Mouse (Mus musculus) heart, postnatal 36 days (tissue): ENCODE measurements around the gene Cfd. TPM values are rescaled to one million over a fixed set of nuclear protein-coding genes. Genes with fewer than 3 reads are reported as not detected.

ENCODE experiments used
- DNase-seq, 2 experiments: peaks; one replicate each; pipeline ENCODE4 v3.0.0; 2021 to 2022
- intact Hi-C: fragments of 180-260 bp; cut with DNase I; formaldehyde crosslinking; loops from one replicate; pipeline ENCODE4 v1.15.1; 2025
- microRNA-seq, 2 experiments: library from miRNA; unstranded; fragments of <30 nt; microRNA quantifications; one replicate each; pipeline ENCODE4 v1.2.0; 2021; ENCODE audit warnings: borderline number of aligned reads in 2 of 2
- total RNA-seq, 2 experiments: library from RNA; stranded (reverse); gene quantifications; 2 replicates each; pipeline ENCODE4 v1.2.3; 2021

Gene Cfd
- total RNA-seq, 2 experiments from 2014 or later = 11.6 to 63.9 TPM

- no peak for DNase-seq
- intact Hi-C loops = no loop called here
Observed at GRCm38 (mm10) chr10:79928907-79929701, 38.5 kb downstream of the Cfd start.

- no peak for DNase-seq
- intact Hi-C loops = no loop called here
Observed at GRCm38 (mm10) chr10:79929967-79930825, 39.5 kb downstream of the Cfd start.

- no peak for DNase-seq
Observed at GRCm38 (mm10) chr10:79930826-79931186, 40.2 kb downstream of the Cfd start.

GRCm38 (mm10) chr10:79931797-79932196 is 41.1 kb downstream of the Cfd start:
- intact Hi-C loops = no loop called here
- no peak for DNase-seq

More at GRCm38 (mm10) chr10:79930826-79931186, 40.2 kb downstream of the Cfd start:
- intact Hi-C loops = no loop called here

GRCm38 (mm10) chr10:79932736-79933135 is 42.1 kb downstream of the Cfd start:
- intact Hi-C loops = no loop called here

GRCm38 (mm10) chr10:79933145-79933679 is 42.6 kb downstream of the Cfd start:
- peak; percentile 27 to 41 for DNase-seq
- intact Hi-C loops = no loop called here

More at GRCm38 (mm10) chr10:79932736-79933135, 42.1 kb downstream of the Cfd start:
- DNase-seq = peak; percentile 71 to 75

- DNase-seq = no peak
- intact Hi-C loops = no loop called here
Observed at GRCm38 (mm10) chr10:79933861-79934260, 43.2 kb downstream of the Cfd start.

GRCm38 (mm10) chr10:79934272-79934721 is 43.6 kb downstream of the Cfd start:
- peak; percentile 89 to 91 for DNase-seq
- intact Hi-C loops = no loop called here

- intact Hi-C loops = no loop called here
- DNase-seq = no peak
Observed at GRCm38 (mm10) chr10:79934794-79935569, 44.3 kb downstream of the Cfd start.

- no peak for DNase-seq
- intact Hi-C loops = no loop called here
Observed at GRCm38 (mm10) chr10:79936284-79936910, 45.7 kb downstream of the Cfd start.

- intact Hi-C loops = no loop called here
- DNase-seq = peak; percentile 79 to 84
Observed at GRCm38 (mm10) chr10:79936911-79937441, 46.3 kb downstream of the Cfd start.

GRCm38 (mm10) chr10:79937775-79938526 is 47.3 kb downstream of the Cfd start:
- no peak for DNase-seq
- intact Hi-C loops = no loop called here

- peak in 1 of 2 experiments; percentile 29 for DNase-seq
Observed at GRCm38 (mm10) chr10:79940749-79941148, 50.1 kb downstream of the Cfd start.

More at GRCm38 (mm10) chr10:79940749-79941148, 50.1 kb downstream of the Cfd start:
- intact Hi-C loops = no loop called here

Small RNA genes within 50 kb of the gene (microRNA-seq; reads per million reads assigned to microRNA genes)
- 0 reads per million in 2 experiments for gene Mir6910

Other genes with a start within 250 kb of the Cfd start
- not detected for gene Odf3l2, start 245.1 kb upstream of the Cfd start, total RNA-seq
- not detected for gene Madcam1, start 226.3 kb upstream of the Cfd start, total RNA-seq
- 10 to 100 TPM; 18.1 to 19.9 TPM for gene Tpgs1, start 221.5 kb upstream of the Cfd start, total RNA-seq
- gene Cdc34, start 208.7 kb upstream of the Cfd start, total RNA-seq = 100 to 1,000 TPM; 178 to 198 TPM
- gene Gzmm, start 201.8 kb upstream of the Cfd start, total RNA-seq = 1 to 10 TPM; 6.5 to 8.4 TPM
- gene Bsg, start 186.4 kb upstream of the Cfd start, total RNA-seq = 1,000 to 10,000 TPM; 1,389 to 1,395 TPM
- 10 to 100 TPM; 20.0 to 26.8 TPM for gene Hcn2, start 174.2 kb upstream of the Cfd start, total RNA-seq
- gene Polrmt, start 144.3 kb upstream of the Cfd start, total RNA-seq = 10 to 100 TPM; 42.3 to 48.0 TPM
- not detected for gene Fgf22, start 135.8 kb upstream of the Cfd start, total RNA-seq
- 10 to 100 TPM; 23.6 to 24.6 TPM for gene Rnf126, start 123.9 kb upstream of the Cfd start, total RNA-seq
- 1 to 10 TPM; 4.2 to 4.3 TPM for gene Fstl3, start 113.6 kb upstream of the Cfd start, total RNA-seq
- gene Prss57, start 99.9 kb upstream of the Cfd start, total RNA-seq = not detected
- 10 to 100 TPM; 56.0 to 87.0 TPM for gene Palm, start 97.3 kb upstream of the Cfd start, total RNA-seq
- gene Misp, start 69.9 kb upstream of the Cfd start, total RNA-seq = under 1 TPM in 1 of 2 experiments, not detected in 1; 0.62 TPM
- 10 to 100 TPM; 50.9 to 51.2 TPM for gene Ptbp1, start 36.4 kb upstream of the Cfd start, total RNA-seq
- gene Prtn3, start 16.4 kb upstream of the Cfd start, total RNA-seq = not detected
- not detected for gene Plppr3, start 16.2 kb upstream of the Cfd start, total RNA-seq
- not detected for gene Elane, start 4.6 kb upstream of the Cfd start, total RNA-seq
- gene Med16, start 18.1 kb downstream of the Cfd start, total RNA-seq = 10 to 100 TPM; 53.0 to 53.2 TPM
- not detected for gene Gm26602, start 20.0 kb downstream of the Cfd start, total RNA-seq
- under 1 TPM; 0.17 to 0.38 TPM for gene Kiss1r, start 26.1 kb downstream of the Cfd start, total RNA-seq
- gene R3hdm4, start 30.4 kb downstream of the Cfd start, total RNA-seq = 10 to 100 TPM; 81.0 to 88.1 TPM
- gene Arid3a, start 36.2 kb downstream of the Cfd start, total RNA-seq = 1 to 10 TPM; 1.9 to 2.6 TPM
- gene Wdr18, start 69.3 kb downstream of the Cfd start, total RNA-seq = 10 to 100 TPM; 25.6 to 28.8 TPM
- gene Grin3b, start 79.9 kb downstream of the Cfd start, total RNA-seq = under 1 TPM; 0.27 to 0.28 TPM
- gene Tmem259, start 93.5 kb downstream of the Cfd start, total RNA-seq = 100 to 1,000 TPM; 107 to 120 TPM
- gene Cnn2, start 97.7 kb downstream of the Cfd start, total RNA-seq = 10 to 100 TPM; 29.9 to 30.6 TPM
- 1 to 10 TPM; 7.7 to 7.9 TPM for gene Abca7, start 105.6 kb downstream of the Cfd start, total RNA-seq
- gene Arhgap45, start 125.8 kb downstream of the Cfd start, total RNA-seq = 1 to 10 TPM; 4.1 to 5.9 TPM
- gene Polr2e, start 148.9 kb downstream of the Cfd start, total RNA-seq = 10 to 100 TPM; 88.5 to 96.4 TPM
- 100 to 1,000 TPM; 863 to 871 TPM for gene Gpx4, start 156.3 kb downstream of the Cfd start, total RNA-seq
- 10 to 100 TPM; 11.2 to 12.2 TPM for gene Sbno2, start 214.7 kb downstream of the Cfd start, total RNA-seq
- 100 to 1,000 TPM; 137 to 165 TPM for gene Stk11, start 224.9 kb downstream of the Cfd start, total RNA-seq
- 1,000 to 10,000 TPM; 1,105 to 1,168 TPM for gene Atp5d, start 247.8 kb downstream of the Cfd start, total RNA-seq
- gene Cbarp, start 250.0 kb downstream of the Cfd start, total RNA-seq = 1 to 10 TPM; 2.0 to 4.7 TPM